Mouse (Mus musculus): ENCODE data around the gene Fndc4. TPM values are rescaled to one million over a fixed set of nuclear protein-coding genes. Genes with fewer than 3 reads are reported as not detected.

The Fndc4 gene
- polyA plus RNA-seq, 1 experiment from 2014 or later: 22.3 TPM

- Histone ChIP-seq H3K9me3 (replicated peaks; ENCODE audit: control insufficient read depth, low read length) (no peaks in the 10 kb centered on the region), H3K4me3 (ENCODE audit: low read depth, low read length) (no peak overlapping the region), H3K27me3 (ENCODE audit: control insufficient read depth, insufficient read depth, low read length) (no peaks in the 10 kb centered on the region), H3K27ac (ENCODE audit: low read depth, low read length) (peak overlapping the region; percentile 3; the same call in 1 of the 2 replicates), H3K36me3 (ENCODE audit: control insufficient read depth, insufficient read depth, low read length) (peaks cover 19% of the 10 kb centered on the region), H3K9ac (ENCODE audit: low read depth, low read length) (no peak overlapping the region), H3K4me2 (no peak overlapping the region), H3K4me1 (ENCODE audit: control insufficient read depth, insufficient read depth, low read length) (peaks cover 23% of the 10 kb centered on the region)
- WGBS (ENCODE audit: insufficient replicate concordance): 78% methylated on average over 7 of the region's 7 CpGs
- ATAC-seq (replicated peaks; ENCODE audit: insufficient number of reproducible peaks, low FRiP score, low TSS enrichment): no peak
Observed at GRCm38 (mm10) chr5:31254452-31254851, 41.4 kb downstream of the Fndc4 start.

- Histone ChIP-seq H3K9ac (ENCODE audit: low read depth, low read length) (no peak overlapping the region), H3K36me3 (ENCODE audit: control insufficient read depth, insufficient read depth, low read length) (peaks cover 22% of the 10 kb centered on the region), H3K4me3 (ENCODE audit: low read depth, low read length) (no peak overlapping the region), H3K4me2 (no peak overlapping the region), H3K27me3 (ENCODE audit: control insufficient read depth, insufficient read depth, low read length) (no peaks in the 10 kb centered on the region), H3K4me1 (ENCODE audit: control insufficient read depth, insufficient read depth, low read length) (peaks cover 23% of the 10 kb centered on the region), H3K9me3 (replicated peaks; ENCODE audit: control insufficient read depth, low read length) (no peaks in the 10 kb centered on the region), H3K27ac (ENCODE audit: low read depth, low read length) (0 out of 2 replicates have a peak overlapping the region, but pooled peaks have one; percentile 3)
- 82% methylated on average over 8 of the region's 8 CpGs for WGBS (ENCODE audit: insufficient replicate concordance)
- ATAC-seq (replicated peaks; ENCODE audit: insufficient number of reproducible peaks, low FRiP score, low TSS enrichment): no peak
Observed at GRCm38 (mm10) chr5:31253806-31254205, 42.1 kb downstream of the Fndc4 start.

GRCm38 (mm10) chr5:31252795-31253545 is 42.9 kb downstream of the Fndc4 start:
- no peak overlapping the region for H3K9ac ChIP-seq (ENCODE audit: low read depth, low read length)
- no peak overlapping the region for H3K4me3 ChIP-seq (ENCODE audit: low read depth, low read length)
- no peaks in the 10 kb centered on the region for H3K27me3 ChIP-seq (ENCODE audit: control insufficient read depth, insufficient read depth, low read length)
- no peaks in the 10 kb centered on the region for H3K9me3 ChIP-seq (replicated peaks; ENCODE audit: control insufficient read depth, low read length)
- H3K4me2 ChIP-seq: peak overlapping the region; percentile 29; the same call in 1 of the 2 replicates
- H3K27ac ChIP-seq (ENCODE audit: low read depth, low read length): no peak overlapping the region
- WGBS (ENCODE audit: insufficient replicate concordance): 83% methylated on average over 16 of the region's 16 CpGs
- peaks cover 23% of the 10 kb centered on the region for H3K4me1 ChIP-seq (ENCODE audit: control insufficient read depth, insufficient read depth, low read length)
- no peak for ATAC-seq (replicated peaks; ENCODE audit: insufficient number of reproducible peaks, low FRiP score, low TSS enrichment)
- peaks cover 29% of the 10 kb centered on the region for H3K36me3 ChIP-seq (ENCODE audit: control insufficient read depth, insufficient read depth, low read length)

- H3K27ac ChIP-seq (ENCODE audit: low read depth, low read length): no peak overlapping the region
- WGBS (ENCODE audit: insufficient replicate concordance): 51% methylated on average over 10 of the region's 10 CpGs
Observed at GRCm38 (mm10) chr5:31252151-31252550, 43.7 kb downstream of the Fndc4 start.

GRCm38 (mm10) chr5:31251541-31252101 is 44.3 kb downstream of the Fndc4 start, which contains the start of gene Krtcap3:
TSS of gene Krtcap3 (plus strand) at chr5:31251691.
- peak; percentile 77 for ATAC-seq (replicated peaks; ENCODE audit: insufficient number of reproducible peaks, low FRiP score, low TSS enrichment)
- H3K27me3 ChIP-seq (ENCODE audit: control insufficient read depth, insufficient read depth, low read length): no peaks in the 10 kb centered on the region
- H3K4me3 ChIP-seq (ENCODE audit: low read depth, low read length): peak within 1 kb of the TSS; percentile 41
- WGBS (ENCODE audit: insufficient replicate concordance): 12% methylated on average over 47 of the region's 47 CpGs
- peak within 1 kb of the TSS; percentile 70 for H3K4me2 ChIP-seq
- H3K27ac ChIP-seq (ENCODE audit: low read depth, low read length): no peak within 1 kb of the TSS
- H3K4me1 ChIP-seq (ENCODE audit: control insufficient read depth, insufficient read depth, low read length): peaks cover 23% of the 10 kb centered on the region
- H3K9ac ChIP-seq (ENCODE audit: low read depth, low read length): peak within 1 kb of the TSS; percentile 55
- H3K9me3 ChIP-seq (replicated peaks; ENCODE audit: control insufficient read depth, low read length): no peaks in the 10 kb centered on the region
- peaks cover 36% of the 10 kb centered on the region for H3K36me3 ChIP-seq (ENCODE audit: control insufficient read depth, insufficient read depth, low read length)

More at GRCm38 (mm10) chr5:31252151-31252550, 43.7 kb downstream of the Fndc4 start:
- no peaks in the 10 kb centered on the region for H3K9me3 ChIP-seq (replicated peaks; ENCODE audit: control insufficient read depth, low read length)
- H3K9ac ChIP-seq (ENCODE audit: low read depth, low read length): peak overlapping the region; percentile 55; the same call in 1 of the 2 replicates
- peak overlapping the region; percentile 41 for H3K4me3 ChIP-seq (ENCODE audit: low read depth, low read length)
- peaks cover 34% of the 10 kb centered on the region for H3K36me3 ChIP-seq (ENCODE audit: control insufficient read depth, insufficient read depth, low read length)
- peaks cover 23% of the 10 kb centered on the region for H3K4me1 ChIP-seq (ENCODE audit: control insufficient read depth, insufficient read depth, low read length)
- H3K4me2 ChIP-seq: peak overlapping the region; percentile 70
- H3K27me3 ChIP-seq (ENCODE audit: control insufficient read depth, insufficient read depth, low read length): no peaks in the 10 kb centered on the region
- ATAC-seq (replicated peaks; ENCODE audit: insufficient number of reproducible peaks, low FRiP score, low TSS enrichment): no peak

GRCm38 (mm10) chr5:31250716-31251115 is 45.2 kb downstream of the Fndc4 start:
- Histone ChIP-seq H3K27ac (ENCODE audit: low read depth, low read length) (no peak overlapping the region), H3K36me3 (ENCODE audit: control insufficient read depth, insufficient read depth, low read length) (peaks cover 43% of the 10 kb centered on the region), H3K9me3 (replicated peaks; ENCODE audit: control insufficient read depth, low read length) (no peaks in the 10 kb centered on the region), H3K4me3 (ENCODE audit: low read depth, low read length) (no peak overlapping the region), H3K4me1 (ENCODE audit: control insufficient read depth, insufficient read depth, low read length) (peaks cover 23% of the 10 kb centered on the region), H3K4me2 (no peak overlapping the region), H3K9ac (ENCODE audit: low read depth, low read length) (no peak overlapping the region), H3K27me3 (ENCODE audit: control insufficient read depth, insufficient read depth, low read length) (no peaks in the 10 kb centered on the region)
- ATAC-seq (replicated peaks; ENCODE audit: insufficient number of reproducible peaks, low FRiP score, low TSS enrichment): no peak
- WGBS (ENCODE audit: insufficient replicate concordance): 47% methylated on average over 4 of the region's 4 CpGs

Other genes starting within 250 kb of the Fndc4 start
- gene Atraid, start 247.8 kb downstream of the Fndc4 start, polyA plus RNA-seq (2014; fragmentation: Nextera tagmentation; extraction: Ambion mirVana): 96.8 and 101 TPM in 2 replicates
- gene Slc5a6, start 247.2 kb downstream of the Fndc4 start, polyA plus RNA-seq (2014; fragmentation: Nextera tagmentation; extraction: Ambion mirVana): 5.4 and 7.1 TPM in 2 replicates
- gene Cad, start 241.3 kb downstream of the Fndc4 start, polyA plus RNA-seq (2014; fragmentation: Nextera tagmentation; extraction: Ambion mirVana): 22.9 and 23.1 TPM in 2 replicates
- gene Dnajc5g, start 189.8 kb downstream of the Fndc4 start, polyA plus RNA-seq (2014; fragmentation: Nextera tagmentation; extraction: Ambion mirVana): not detected in 2 replicates
- 0.47 and 0.48 TPM in 2 replicates for gene Slc30a3, start 187.8 kb downstream of the Fndc4 start, polyA plus RNA-seq (2014; fragmentation: Nextera tagmentation; extraction: Ambion mirVana)
- 13.9 and 16.7 TPM in 2 replicates for gene Trim54, start 179.4 kb downstream of the Fndc4 start, polyA plus RNA-seq (2014; fragmentation: Nextera tagmentation; extraction: Ambion mirVana)
- gene Ucn, start 157.3 kb downstream of the Fndc4 start, polyA plus RNA-seq (2014; fragmentation: Nextera tagmentation; extraction: Ambion mirVana): 0.51 TPM in 1 of 2 replicates, not detected in the other
- gene Mpv17, start 141.8 kb downstream of the Fndc4 start, polyA plus RNA-seq (2014; fragmentation: Nextera tagmentation; extraction: Ambion mirVana): 78.1 and 82.1 TPM in 2 replicates
- 0.76 and 1.2 TPM in 2 replicates for gene Gm29609, start 116.2 kb downstream of the Fndc4 start, polyA plus RNA-seq (2014; fragmentation: Nextera tagmentation; extraction: Ambion mirVana)
- 48.2 and 50.8 TPM in 2 replicates for gene Gtf3c2, start 115.9 kb downstream of the Fndc4 start, polyA plus RNA-seq (2014; fragmentation: Nextera tagmentation; extraction: Ambion mirVana)
- gene Snx17, start 102.9 kb downstream of the Fndc4 start, polyA plus RNA-seq (2014; fragmentation: Nextera tagmentation; extraction: Ambion mirVana): 115 and 122 TPM in 2 replicates
- gene Eif2b4, start 102.7 kb downstream of the Fndc4 start, polyA plus RNA-seq (2014; fragmentation: Nextera tagmentation; extraction: Ambion mirVana): 56.7 and 58.6 TPM in 2 replicates
- gene Zfp513, start 93.8 kb downstream of the Fndc4 start, polyA plus RNA-seq (2014; fragmentation: Nextera tagmentation; extraction: Ambion mirVana): 4.8 and 5.0 TPM in 2 replicates
- gene Ppm1g, start 75.4 kb downstream of the Fndc4 start, polyA plus RNA-seq (2014; fragmentation: Nextera tagmentation; extraction: Ambion mirVana): 103 and 116 TPM in 2 replicates
- 124 and 141 TPM in 2 replicates for gene Nrbp1, start 55.2 kb downstream of the Fndc4 start, polyA plus RNA-seq (2014; fragmentation: Nextera tagmentation; extraction: Ambion mirVana)
- 0.53 and 0.59 TPM in 2 replicates for gene Gm9970, start 54.8 kb downstream of the Fndc4 start, polyA plus RNA-seq (2014; fragmentation: Nextera tagmentation; extraction: Ambion mirVana)
- 7.1 and 7.7 TPM in 2 replicates for gene Krtcap3, start 44.4 kb downstream of the Fndc4 start, polyA plus RNA-seq (2014; fragmentation: Nextera tagmentation; extraction: Ambion mirVana)
- 22.7 and 30.7 TPM in 2 replicates for gene Ift172, start 5.0 kb downstream of the Fndc4 start, polyA plus RNA-seq (2014; fragmentation: Nextera tagmentation; extraction: Ambion mirVana)
- gene Gckr, start 1.4 kb upstream of the Fndc4 start, polyA plus RNA-seq (2014; fragmentation: Nextera tagmentation; extraction: Ambion mirVana): 0.51 and 0.60 TPM in 2 replicates
- gene Zfp512, start 156.4 kb upstream of the Fndc4 start, polyA plus RNA-seq (2014; fragmentation: Nextera tagmentation; extraction: Ambion mirVana): 34.4 and 44.0 TPM in 2 replicates
- 0.08 TPM in 1 of 2 replicates, not detected in the other for gene 4930548H24Rik, start 189.7 kb upstream of the Fndc4 start, polyA plus RNA-seq (2014; fragmentation: Nextera tagmentation; extraction: Ambion mirVana)
- gene Gpn1, start 198.7 kb upstream of the Fndc4 start, polyA plus RNA-seq (2014; fragmentation: Nextera tagmentation; extraction: Ambion mirVana): 52.0 and 52.7 TPM in 2 replicates
- gene Slc4a1ap, start 230.9 kb upstream of the Fndc4 start, polyA plus RNA-seq (2014; fragmentation: Nextera tagmentation; extraction: Ambion mirVana): 22.5 and 25.2 TPM in 2 replicates
- gene Supt7l, start 231.7 kb upstream of the Fndc4 start, polyA plus RNA-seq (2014; fragmentation: Nextera tagmentation; extraction: Ambion mirVana): 17.0 and 17.1 TPM in 2 replicates

All from heart, embryonic 11.5 days (tissue).